Mouse (Mus musculus) bone marrow, adult 2 months (tissue): ENCODE data around the gene Sec24a.

Source experiments
- CTCF ChIP-seq: fragments of 200-500 bp; IDR thresholded peaks from 2 replicates; pipeline ENCODE4 v1.5.1; 2011; ENCODE audit warnings: low read length, control low read depth; ENCODE audit not compliant: control insufficient read depth, insufficient read depth
- POLR2A ChIP-seq: fragments of 200-500 bp; IDR thresholded peaks from 2 replicates; pipeline ENCODE4 v1.6.1; 2011; ENCODE audit warnings: low read depth, mild to moderate bottlenecking, control low read depth, low read length, borderline replicate concordance; ENCODE audit not compliant: control insufficient read depth

- TF ChIP-seq POLR2A = no peak
- TF ChIP-seq CTCF = no peak
Measured at GRCm38 (mm10) chr11:51658705-51659104, 104.7 kb downstream of the Sec24a start.
